Mouse (Mus musculus): Measurements from ENCODE around the gene Crls1.

- TF ChIP-seq CTCF (IDR thresholded peaks at IDR 0.05): no peak
- TF ChIP-seq EP300 (IDR thresholded peaks at IDR 0.05): no peak
These were observed 58.5 kb downstream of the Crls1 start for GRCm38 (mm10) chr2:132904961-132905360.
